Mouse (Mus musculus): ENCODE results near the gene Adipoq.

The Adipoq gene

DNA sequence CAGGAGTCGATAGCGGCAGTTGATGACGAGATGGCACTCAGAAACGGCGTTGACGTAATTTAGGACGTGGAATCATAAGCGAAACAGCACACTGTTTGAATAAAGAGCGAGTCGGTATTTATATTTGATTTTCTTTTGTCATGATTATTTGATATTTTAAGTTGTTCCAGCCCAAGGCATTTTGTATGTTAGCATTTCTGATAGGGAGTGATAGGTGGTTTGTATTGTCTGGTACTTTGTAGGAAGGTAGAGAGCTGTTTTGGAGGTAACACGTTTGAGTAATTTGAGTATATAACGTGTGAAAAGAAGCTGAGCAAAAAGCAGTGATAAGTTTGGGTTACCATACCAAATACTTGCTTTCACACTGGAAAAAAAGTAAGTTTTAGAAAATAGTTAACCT is 34.0 kb upstream of the Adipoq start:
- Histone ChIP-seq H3K36me3 (ENCODE audit: insufficient read depth, low read length) (peaks cover 95% of the 10 kb centered on the region), H3K9me3 (ENCODE audit: low read length) (no peaks in the 10 kb centered on the region), H3K27me3 (ENCODE audit: insufficient read depth, low read length) (no peaks in the 10 kb centered on the region), H3K4me1 (replicated peaks; ENCODE audit: low read depth, low read length) (peaks cover 7% of the 10 kb centered on the region), H3K4me3 (replicated peaks; ENCODE audit: low read length) (peak overlapping the region; percentile 100)
- no peak for TF ChIP-seq NANOG (IDR thresholded peaks at IDR 0.05; ENCODE audit: borderline replicate concordance, low read length)
- TF ChIP-seq CTCF (conservative IDR thresholded peaks at IDR 0.05; ENCODE audit: low read length), result no peak
- TF ChIP-seq POU5F1 (IDR thresholded peaks at IDR 0.05; ENCODE audit: borderline replicate concordance, low read length), result no peak

DNA sequence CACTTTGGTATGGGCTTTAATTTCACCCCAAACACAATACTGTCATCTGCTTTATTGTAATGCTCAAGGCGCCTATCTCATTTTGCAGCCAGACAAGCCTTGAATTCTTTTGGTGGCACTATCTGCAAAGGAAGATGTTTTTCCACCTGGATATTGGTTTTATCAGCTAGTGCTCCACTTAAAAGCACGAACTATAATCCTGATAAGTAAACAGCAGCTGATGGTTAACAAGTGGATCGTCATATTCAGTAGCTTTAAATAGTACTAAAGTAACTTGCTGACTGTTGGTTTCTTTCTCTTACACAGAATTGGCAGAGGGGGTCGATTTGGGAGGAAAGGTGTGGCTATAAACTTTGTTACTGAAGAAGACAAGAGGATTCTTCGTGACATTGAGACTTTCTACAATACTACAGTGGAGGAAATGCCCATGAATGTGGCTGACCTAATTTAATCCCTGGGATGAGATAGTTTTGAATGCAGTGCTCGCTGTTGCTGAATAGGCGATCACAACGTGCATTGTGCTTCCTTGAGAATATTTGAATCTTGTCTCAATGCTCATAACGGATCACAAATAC is 33.4 kb upstream of the Adipoq start:
- Histone ChIP-seq H3K4me3 (replicated peaks; ENCODE audit: low read length) (peak overlapping the region; percentile 100), H3K36me3 (ENCODE audit: insufficient read depth, low read length) (peaks cover 97% of the 10 kb centered on the region), H3K27me3 (ENCODE audit: insufficient read depth, low read length) (no peaks in the 10 kb centered on the region), H3K9me3 (ENCODE audit: low read length) (no peaks in the 10 kb centered on the region), H3K4me1 (replicated peaks; ENCODE audit: low read depth, low read length) (peaks cover 12% of the 10 kb centered on the region)
- TF ChIP-seq NANOG (IDR thresholded peaks at IDR 0.05; ENCODE audit: borderline replicate concordance, low read length) (no peak), CTCF (conservative IDR thresholded peaks at IDR 0.05; ENCODE audit: low read length) (no peak), POU5F1 (IDR thresholded peaks at IDR 0.05; ENCODE audit: borderline replicate concordance, low read length) (no peak)

DNA sequence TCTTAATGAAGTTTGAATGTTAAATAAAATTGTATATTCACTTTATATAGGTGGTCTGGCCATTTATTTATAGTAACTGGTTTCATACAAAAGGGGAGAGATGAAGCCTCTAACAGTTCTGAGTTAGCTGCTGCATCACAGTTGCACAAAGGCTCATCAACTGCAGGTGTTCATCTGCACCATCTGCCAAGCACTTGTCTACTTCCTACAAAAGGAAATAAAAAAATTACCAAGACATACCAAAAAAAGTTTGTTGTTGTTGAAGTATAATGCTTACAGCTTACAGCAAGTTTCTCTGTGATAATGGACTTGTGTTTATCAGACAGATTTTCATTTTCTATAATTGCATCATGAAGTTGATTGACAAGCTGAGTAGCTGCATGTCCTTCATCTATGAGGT is 32.4 kb upstream of the Adipoq start:
- H3K9me3 ChIP-seq (ENCODE audit: low read length), result no peaks in the 10 kb centered on the region
- no peak overlapping the region for H3K4me3 ChIP-seq (replicated peaks; ENCODE audit: low read length)
- peaks cover 12% of the 10 kb centered on the region for H3K4me1 ChIP-seq (replicated peaks; ENCODE audit: low read depth, low read length)
- no peaks in the 10 kb centered on the region for H3K27me3 ChIP-seq (ENCODE audit: insufficient read depth, low read length)
- TF ChIP-seq CTCF (conservative IDR thresholded peaks at IDR 0.05; ENCODE audit: low read length) (no peak), NANOG (IDR thresholded peaks at IDR 0.05; ENCODE audit: borderline replicate concordance, low read length) (no peak)
- H3K36me3 ChIP-seq (ENCODE audit: insufficient read depth, low read length), result peaks cover 96% of the 10 kb centered on the region

DNA sequence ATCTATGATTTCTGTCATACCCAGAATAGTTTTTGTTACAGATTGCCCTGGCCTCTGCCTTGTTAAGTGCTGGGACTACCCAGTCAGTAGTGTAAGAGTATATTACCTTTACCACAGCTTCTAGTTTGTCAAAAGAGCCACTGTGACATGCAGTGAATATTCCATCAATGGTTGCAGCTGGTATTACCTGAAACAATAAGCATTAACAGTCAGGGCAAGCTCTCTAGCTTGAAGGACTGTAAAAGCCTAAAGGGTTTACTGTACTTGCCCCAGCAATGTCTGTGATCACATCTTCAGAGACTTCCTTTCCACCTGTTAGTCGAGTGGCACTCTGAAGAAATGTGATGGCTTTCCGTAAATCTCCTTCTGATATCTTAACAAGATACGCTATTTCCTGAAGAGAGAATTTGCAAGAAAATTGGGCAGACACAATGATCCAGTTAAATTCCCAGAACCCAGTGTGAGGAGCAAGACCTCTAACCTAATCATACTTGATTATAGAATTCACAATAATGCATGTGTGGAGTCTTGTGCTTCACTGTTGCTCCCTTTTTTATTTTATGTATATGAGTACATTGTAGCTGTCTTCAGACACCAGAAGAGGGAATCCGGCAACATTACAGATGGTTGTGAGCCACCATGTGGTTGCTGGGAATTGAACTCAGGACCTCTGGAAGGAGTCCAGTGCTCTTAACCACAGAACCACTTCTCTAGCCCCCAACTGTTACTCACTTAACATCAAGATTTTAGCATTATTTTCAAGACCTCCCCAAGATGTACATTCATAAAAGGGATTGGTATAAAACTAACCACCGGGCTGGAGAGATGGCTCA is 31.8 kb upstream of the Adipoq start:
- TF ChIP-seq NANOG (IDR thresholded peaks at IDR 0.05; ENCODE audit: borderline replicate concordance, low read length) (no peak), POU5F1 (IDR thresholded peaks at IDR 0.05; ENCODE audit: borderline replicate concordance, low read length) (no peak), CTCF (conservative IDR thresholded peaks at IDR 0.05; ENCODE audit: low read length) (no peak)
- H3K9me3 ChIP-seq (ENCODE audit: low read length), result no peaks in the 10 kb centered on the region
- peaks cover 96% of the 10 kb centered on the region for H3K36me3 ChIP-seq (ENCODE audit: insufficient read depth, low read length)
- no peak overlapping the region for H3K4me3 ChIP-seq (replicated peaks; ENCODE audit: low read length)
- no peaks in the 10 kb centered on the region for H3K27me3 ChIP-seq (ENCODE audit: insufficient read depth, low read length)
- peaks cover 12% of the 10 kb centered on the region for H3K4me1 ChIP-seq (replicated peaks; ENCODE audit: low read depth, low read length)

DNA sequence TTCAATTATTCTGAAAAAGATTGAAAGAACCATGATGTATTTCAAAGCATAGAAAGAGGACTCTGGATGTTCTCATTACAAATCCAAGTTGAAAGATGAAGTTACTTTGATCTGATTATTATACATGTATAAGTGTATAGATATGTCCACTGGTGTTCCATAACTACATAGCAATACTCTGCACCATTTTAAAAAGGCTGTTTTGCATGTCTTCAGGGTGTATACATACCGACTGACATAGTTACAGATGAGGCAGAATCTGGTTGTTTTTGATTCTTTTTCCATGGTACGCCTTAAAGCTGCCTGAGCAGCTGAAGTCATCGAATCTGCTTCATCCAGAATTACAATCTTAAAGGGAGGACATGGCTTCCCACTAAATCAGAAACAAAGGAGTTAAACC is 30.9 kb upstream of the Adipoq start:
- Histone ChIP-seq H3K27me3 (ENCODE audit: insufficient read depth, low read length) (no peaks in the 10 kb centered on the region), H3K4me3 (replicated peaks; ENCODE audit: low read length) (no peak overlapping the region), H3K36me3 (ENCODE audit: insufficient read depth, low read length) (peaks cover 96% of the 10 kb centered on the region), H3K4me1 (replicated peaks; ENCODE audit: low read depth, low read length) (peaks cover 12% of the 10 kb centered on the region), H3K9me3 (ENCODE audit: low read length) (no peaks in the 10 kb centered on the region)
- TF ChIP-seq POU5F1 (IDR thresholded peaks at IDR 0.05; ENCODE audit: borderline replicate concordance, low read length) (no peak), NANOG (IDR thresholded peaks at IDR 0.05; ENCODE audit: borderline replicate concordance, low read length) (no peak), CTCF (conservative IDR thresholded peaks at IDR 0.05; ENCODE audit: low read length) (no peak)

DNA sequence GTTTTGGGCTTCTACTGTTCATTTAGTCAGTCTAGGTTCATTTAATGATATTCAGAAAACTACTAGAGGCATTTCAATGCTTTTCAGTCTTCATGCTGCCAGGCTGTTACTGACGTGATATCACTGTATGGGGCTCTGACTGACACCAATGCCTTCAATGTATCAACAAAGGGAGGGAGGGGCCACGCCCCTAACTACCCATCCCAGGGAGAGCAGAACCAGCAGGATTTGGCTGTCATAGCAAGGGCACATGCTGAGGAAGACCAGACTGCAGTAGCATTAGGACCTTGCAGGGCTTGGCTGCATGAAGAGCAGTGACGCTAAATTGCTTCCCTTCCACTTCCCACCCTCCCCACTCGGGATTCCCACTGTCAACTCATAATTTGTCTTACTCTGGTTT is 29.2 kb upstream of the Adipoq start:
- Histone ChIP-seq H3K27me3 (ENCODE audit: insufficient read depth, low read length) (no peaks in the 10 kb centered on the region), H3K36me3 (ENCODE audit: insufficient read depth, low read length) (peaks cover 96% of the 10 kb centered on the region), H3K4me3 (replicated peaks; ENCODE audit: low read length) (no peak overlapping the region), H3K9me3 (ENCODE audit: low read length) (no peaks in the 10 kb centered on the region), H3K4me1 (replicated peaks; ENCODE audit: low read depth, low read length) (peaks cover 12% of the 10 kb centered on the region)
- no peak for TF ChIP-seq NANOG (IDR thresholded peaks at IDR 0.05; ENCODE audit: borderline replicate concordance, low read length)
- no peak for TF ChIP-seq CTCF (conservative IDR thresholded peaks at IDR 0.05; ENCODE audit: low read length)
- TF ChIP-seq POU5F1 (IDR thresholded peaks at IDR 0.05; ENCODE audit: borderline replicate concordance, low read length), result no peak

DNA sequence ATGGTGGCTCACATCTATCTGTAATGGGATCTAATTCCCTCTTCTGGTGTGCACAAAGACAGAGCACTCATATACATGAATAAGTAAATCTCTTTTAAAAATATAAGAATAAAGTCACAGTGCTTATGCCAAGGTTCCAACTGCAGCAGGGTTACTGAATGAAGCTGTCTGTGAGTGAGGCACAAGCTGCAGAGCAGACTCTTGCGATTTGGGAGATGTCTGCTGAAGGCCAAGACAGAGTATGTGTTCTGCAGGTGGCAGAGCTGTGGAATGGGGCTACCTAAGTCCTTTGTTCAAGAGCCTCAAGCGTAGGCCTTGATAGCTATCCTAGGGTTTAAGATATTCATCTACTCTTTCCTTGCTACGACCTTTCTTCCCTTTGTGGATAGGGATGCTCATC is 23.9 kb upstream of the Adipoq start:
- Histone ChIP-seq H3K9me3 (ENCODE audit: low read length) (no peaks in the 10 kb centered on the region), H3K4me3 (replicated peaks; ENCODE audit: low read length) (no peak overlapping the region), H3K4me1 (replicated peaks; ENCODE audit: low read depth, low read length) (peaks cover 15% of the 10 kb centered on the region), H3K36me3 (ENCODE audit: insufficient read depth, low read length) (peaks cover 81% of the 10 kb centered on the region), H3K27me3 (ENCODE audit: insufficient read depth, low read length) (no peaks in the 10 kb centered on the region)
- TF ChIP-seq POU5F1 (IDR thresholded peaks at IDR 0.05; ENCODE audit: borderline replicate concordance, low read length), result no peak
- no peak for TF ChIP-seq CTCF (conservative IDR thresholded peaks at IDR 0.05; ENCODE audit: low read length)
- TF ChIP-seq NANOG (IDR thresholded peaks at IDR 0.05; ENCODE audit: borderline replicate concordance, low read length), result no peak

DNA sequence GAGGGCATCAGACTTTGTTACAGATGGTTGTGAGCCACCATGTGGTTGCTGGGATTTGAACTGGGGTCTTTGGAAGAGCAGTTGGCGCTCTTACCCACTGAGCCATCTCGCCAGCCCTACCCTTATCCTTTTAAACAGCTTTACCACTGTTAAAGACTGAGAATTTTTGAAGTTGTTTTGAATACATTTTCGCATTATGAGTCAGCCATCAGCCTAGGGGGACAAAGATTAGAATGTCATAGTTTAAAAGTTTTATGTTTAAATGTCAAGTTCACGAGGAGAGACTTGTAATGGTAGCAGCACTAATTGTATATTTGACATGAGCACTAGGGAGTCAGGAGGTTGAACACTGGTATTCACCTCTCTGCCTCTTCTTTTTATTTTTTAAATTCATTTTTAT is 23.2 kb upstream of the Adipoq start:
- TF ChIP-seq NANOG (IDR thresholded peaks at IDR 0.05; ENCODE audit: borderline replicate concordance, low read length) (no peak), POU5F1 (IDR thresholded peaks at IDR 0.05; ENCODE audit: borderline replicate concordance, low read length) (no peak), CTCF (conservative IDR thresholded peaks at IDR 0.05; ENCODE audit: low read length) (no peak)
- H3K9me3 ChIP-seq (ENCODE audit: low read length), result no peaks in the 10 kb centered on the region
- peaks cover 11% of the 10 kb centered on the region for H3K4me1 ChIP-seq (replicated peaks; ENCODE audit: low read depth, low read length)
- no peak overlapping the region for H3K4me3 ChIP-seq (replicated peaks; ENCODE audit: low read length)
- peaks cover 75% of the 10 kb centered on the region for H3K36me3 ChIP-seq (ENCODE audit: insufficient read depth, low read length)
- no peaks in the 10 kb centered on the region for H3K27me3 ChIP-seq (ENCODE audit: insufficient read depth, low read length)
